Mouse (Mus musculus) layer of hippocampus, adult 11-12 months (tissue): Measurements from ENCODE around the gene Mrps24.

Experiments used
- DNase-seq: peaks from one replicate; pipeline ENCODE4 v3.0.0; 2022; ENCODE audit warnings: low spot score

The Mrps24 gene

DNA sequence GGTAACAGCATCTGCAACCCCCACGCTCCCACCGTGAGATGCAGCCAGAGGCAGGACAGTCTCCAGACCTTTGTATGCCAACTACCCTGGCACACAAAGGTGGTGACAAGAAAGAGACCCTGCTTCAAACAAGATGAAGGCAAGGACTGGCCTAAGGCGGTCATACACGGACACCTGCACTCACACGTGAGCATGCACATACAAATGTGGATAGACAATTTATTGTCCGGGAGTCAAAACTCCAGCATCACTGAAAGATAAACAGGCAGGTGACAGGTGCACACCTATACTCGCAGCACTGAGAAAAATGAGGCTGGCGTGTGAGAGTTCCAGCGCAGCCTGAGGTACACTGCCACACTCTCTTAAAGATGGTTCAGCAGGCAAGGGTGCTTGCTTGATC lies 9.5 kb downstream of the Mrps24 start:
- no peak for DNase-seq

DNA sequence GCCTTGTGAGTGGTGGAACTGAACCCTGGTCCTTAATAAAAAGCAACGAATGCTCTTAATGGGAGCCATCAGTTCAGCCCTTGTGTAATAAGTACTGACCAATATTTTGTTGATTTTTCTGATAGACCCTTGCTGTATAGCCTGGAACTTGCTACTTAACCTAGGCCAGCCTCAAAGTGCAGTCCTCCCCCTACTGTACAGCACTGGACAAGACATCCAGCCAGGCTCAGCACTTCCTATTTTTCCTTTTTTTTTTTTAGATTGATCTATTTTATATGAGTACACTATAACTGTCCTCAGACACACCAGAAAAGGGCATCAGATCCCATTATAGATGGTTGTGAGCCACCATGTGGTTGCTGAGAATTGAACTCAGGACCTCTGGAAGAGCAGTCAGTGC lies 12.1 kb downstream of the Mrps24 start:
- DNase-seq, result no peak

DNA sequence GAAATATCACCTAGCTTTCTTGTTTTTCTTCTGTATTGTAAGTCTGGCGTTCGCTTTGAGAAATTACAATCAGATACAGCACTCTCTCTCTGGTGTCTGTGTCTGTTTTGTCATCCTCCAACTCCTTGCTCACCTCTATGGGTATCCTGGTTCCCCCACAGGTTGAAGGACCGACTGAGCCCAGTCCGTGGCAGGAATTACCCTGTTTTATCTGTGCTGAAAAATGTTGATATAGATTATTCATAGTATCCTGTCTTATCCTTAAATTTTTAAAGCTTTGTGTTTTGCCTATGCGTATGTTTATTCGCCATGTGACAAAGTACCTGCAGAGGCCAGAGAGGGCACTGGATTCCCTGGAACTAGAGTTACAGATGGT lies 12.5 kb downstream of the Mrps24 start:
- no peak for DNase-seq

DNA sequence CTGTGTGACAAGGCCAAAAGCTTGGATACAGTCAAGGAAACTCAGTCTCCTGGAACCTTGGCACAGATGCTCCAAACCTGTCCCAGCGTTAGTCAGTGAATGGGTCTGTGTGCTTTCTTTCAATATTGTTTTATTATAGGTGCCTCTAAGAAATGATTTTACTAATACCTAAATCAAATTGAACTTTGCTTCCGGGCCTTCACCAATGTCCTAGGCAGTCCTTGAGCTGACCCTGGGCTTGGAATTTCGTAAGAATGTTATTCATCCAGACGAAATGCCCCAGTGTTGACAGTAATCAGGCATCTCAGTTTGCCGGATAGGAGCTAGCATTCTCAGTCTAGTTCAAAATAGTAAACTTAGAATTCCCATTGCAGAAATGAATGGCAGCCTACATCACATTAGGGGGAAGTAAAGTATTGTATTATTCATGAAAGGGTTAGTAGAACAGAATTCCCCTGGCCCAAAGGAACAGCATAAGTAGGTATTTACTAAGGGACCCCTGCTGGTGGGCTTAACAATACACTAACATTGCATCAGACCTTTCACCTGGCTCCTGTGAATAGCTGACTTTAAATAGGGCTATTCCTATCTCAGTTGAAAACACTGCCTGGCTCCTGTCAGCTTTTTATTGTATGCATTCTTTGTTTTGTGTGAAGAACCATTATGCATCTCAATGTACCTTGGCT lies 13.1 kb downstream of the Mrps24 start:
- DNase-seq, result no peak

DNA sequence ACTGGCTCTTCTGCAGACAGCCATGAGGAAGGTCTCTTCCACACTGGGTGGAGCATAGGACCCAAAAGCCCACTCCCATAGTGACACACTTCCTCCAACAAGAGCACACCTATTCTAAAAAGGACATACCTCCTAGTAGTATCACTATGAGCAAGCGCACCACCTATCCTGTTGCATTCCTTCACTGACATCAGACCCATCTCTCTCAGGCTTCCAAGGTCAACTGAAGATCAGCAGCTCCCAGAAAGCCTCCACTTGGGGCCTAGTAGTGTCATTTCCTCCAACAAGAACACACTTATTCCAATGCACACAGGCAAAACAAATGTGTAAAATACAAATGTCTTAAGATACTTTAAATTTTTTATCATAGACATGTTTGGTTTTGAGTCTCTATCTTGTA lies 13.7 kb downstream of the Mrps24 start:
- DNase-seq, result no peak

DNA sequence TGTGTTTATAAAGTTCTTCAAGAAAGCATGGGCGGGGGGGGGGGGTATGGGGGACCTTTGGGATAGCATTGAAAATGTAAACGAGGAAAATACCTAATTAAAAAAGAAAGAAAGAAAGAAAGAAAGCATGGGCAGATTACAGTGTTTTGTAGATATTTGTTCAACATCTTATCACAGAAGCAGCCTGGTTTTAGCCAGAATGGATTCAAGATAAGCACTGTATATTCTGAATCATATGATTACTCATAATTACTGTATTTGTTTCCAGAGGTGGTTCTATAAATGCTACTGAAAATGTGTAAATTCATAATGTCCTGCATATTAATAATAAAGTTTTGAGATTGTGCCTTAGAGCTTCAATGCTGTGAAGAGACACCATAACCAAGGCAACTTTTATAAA lies 14.2 kb downstream of the Mrps24 start:
- no peak for DNase-seq

DNA sequence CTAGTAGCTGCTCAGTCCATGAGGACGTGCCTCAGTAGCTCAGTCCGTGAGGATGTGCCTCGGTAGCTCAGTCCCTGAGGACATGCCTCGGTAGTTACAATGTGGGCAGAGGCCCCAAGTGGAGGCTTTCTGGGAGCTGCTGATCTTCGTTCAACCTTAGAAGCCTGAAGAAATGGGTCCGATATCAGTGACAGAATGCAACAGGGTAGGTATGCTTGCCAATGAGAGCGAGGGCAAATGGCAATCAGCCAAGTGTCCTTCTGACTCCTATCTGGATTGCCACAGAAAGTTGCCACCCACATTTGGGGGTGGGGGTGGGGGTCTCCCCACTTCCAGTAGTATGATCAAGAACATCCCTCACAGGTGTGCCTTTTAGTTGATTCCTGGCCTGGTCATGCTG lies 14.7 kb downstream of the Mrps24 start:
- DNase-seq, result no peak

DNA sequence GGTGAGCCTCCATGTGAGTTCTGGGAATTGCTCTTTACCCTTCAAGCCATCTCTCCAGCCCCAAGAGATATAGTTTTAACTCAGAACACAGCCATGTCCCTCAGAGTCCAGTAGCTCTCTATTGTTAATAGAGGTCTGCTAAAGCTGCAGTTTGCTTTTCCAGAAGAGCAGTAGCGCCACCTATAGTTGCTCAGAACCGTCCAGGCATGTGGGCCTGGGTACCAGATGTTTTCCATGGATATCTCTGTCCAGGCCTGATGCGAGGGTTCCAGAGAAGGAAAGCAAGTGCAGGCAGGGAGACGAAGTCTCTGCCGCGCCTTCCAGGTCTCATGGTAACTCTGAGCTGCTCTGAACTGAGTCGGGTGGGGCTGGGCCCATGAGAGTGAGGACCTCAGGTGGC lies 23.7 kb downstream of the Mrps24 start:
- DNase-seq, result peak; percentile 58

DNA sequence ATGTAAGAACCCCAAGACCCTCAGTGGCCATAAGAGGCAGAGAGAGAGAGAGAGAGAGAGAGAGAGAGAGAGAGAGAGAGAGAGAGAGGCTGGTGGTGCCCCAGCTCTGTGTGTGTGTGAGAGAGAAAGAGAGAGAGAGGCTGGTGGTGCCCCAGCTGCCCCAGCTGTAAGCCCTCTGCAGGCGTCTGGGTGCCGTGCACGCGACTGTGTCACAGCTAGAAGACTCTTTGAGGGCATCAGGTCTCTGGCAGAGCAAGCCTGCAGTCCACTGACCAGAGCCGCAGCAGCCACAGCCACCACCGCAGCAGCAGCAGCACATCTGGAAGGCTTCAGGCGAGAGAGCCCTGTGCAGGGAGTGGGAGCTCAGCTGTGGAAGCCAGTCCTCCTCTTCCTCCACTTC lies 31.2 kb downstream of the Mrps24 start:
- DNase-seq, result no peak

DNA sequence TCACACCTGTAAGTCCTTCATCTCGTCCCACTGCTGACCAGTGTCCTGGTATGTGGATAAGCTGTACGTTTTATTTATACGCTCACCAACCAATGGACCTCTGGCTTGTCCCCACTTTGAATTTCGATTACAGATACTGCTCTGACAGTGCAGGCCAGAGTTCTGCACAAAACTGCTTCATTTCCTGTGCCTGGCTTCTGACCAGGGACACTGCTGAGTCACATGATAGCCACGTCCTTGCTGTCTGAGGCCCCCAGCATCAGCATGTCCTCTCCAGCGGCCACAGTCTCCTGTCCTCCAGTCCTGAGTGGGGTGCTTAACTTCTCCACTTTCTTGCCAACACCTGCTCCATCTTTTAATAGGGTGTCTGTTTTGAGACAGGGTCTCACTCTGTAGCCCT lies 32.9 kb downstream of the Mrps24 start:
- DNase-seq, result no peak
